Mouse (Mus musculus) right cerebral cortex, postnatal 4 days (tissue): ENCODE data around the gene Dlst.

ENCODE experiments used
- DNase-seq: peaks from one replicate; pipeline ENCODE4 v3.0.0-alpha.2; 2022

Gene Dlst

DNA sequence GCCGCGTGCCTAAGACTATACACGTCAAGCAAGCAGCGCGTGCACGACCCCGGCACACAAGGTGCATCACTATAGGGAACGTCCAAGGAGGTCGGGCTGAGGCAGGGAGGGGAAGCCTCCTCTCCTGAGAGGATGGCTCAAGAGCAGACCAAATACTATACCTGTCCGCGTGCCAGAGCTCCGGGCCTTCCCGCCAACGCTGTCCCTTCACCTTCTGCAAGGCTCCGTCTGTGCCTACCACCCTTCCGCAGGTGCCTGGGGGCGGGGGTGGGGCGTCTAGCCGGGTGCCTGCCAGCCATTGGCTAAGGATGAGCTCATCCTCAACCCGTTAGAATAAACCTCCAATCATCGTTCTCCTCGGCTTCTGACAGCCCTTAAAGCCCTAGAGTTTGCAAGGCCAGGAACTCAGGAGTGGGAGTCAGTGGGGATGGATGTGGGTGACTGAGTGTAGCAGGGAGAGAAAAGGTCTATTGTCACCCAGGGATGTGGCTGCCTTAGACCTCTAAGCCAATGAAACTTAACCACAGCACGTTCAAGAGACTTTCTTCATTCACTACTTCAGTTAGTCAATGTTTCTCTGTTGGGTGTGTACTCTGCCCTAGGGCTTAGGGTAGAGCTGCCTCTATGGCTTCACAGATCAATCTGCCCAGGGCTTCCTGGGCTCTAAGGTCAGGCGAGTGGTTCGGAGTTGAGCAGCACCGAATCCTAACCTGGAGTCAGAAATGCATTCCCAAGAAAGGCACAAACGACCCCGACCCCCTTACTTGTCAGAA lies 40.6 kb downstream of the Dlst start, which contains the start of gene Rps6kl1:
TSS of gene Rps6kl1 (minus strand) at position 263 of the 773 bp plus-strand sequence.
- peak; percentile 80 for DNase-seq

DNA sequence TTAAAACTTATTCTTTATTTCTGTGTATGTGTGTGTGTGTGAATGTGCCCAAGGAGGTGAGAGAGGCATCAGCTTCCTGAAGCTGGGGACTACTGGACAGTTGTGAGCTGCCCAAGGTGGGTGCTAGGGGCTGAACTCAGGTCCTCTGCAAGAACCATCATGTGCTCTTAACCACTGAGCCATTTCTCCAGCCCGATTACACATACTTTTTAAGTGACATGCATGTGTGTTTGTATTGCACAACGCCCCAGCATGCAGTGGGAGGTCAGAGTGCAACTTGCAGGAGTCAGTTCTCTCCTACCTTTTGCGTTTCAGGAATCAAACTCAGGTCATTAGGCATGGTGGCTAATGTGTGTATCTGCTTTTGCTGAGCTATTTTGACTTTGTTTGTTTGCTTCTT lies 42.4 kb downstream of the Dlst start:
- DNase-seq = no peak

DNA sequence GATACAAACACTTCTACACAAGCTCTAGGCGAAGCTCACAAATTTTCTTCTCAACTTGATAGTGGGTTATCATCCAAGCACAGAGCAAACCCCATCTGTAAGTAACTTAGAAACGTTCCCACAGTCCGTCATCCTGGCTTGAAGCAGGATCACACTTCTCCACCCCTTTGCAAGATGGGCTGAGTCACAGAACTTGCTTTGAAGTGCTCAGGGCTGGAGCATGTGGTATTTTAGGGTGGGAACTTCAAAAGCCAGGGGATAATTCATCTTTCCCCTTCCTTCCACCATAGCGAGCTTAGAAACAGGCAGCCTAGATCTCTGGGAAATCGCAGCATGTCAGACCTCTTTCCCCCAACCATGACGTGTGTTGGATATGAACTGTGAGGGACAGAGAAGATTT lies 45.7 kb downstream of the Dlst start:
- DNase-seq = no peak

DNA sequence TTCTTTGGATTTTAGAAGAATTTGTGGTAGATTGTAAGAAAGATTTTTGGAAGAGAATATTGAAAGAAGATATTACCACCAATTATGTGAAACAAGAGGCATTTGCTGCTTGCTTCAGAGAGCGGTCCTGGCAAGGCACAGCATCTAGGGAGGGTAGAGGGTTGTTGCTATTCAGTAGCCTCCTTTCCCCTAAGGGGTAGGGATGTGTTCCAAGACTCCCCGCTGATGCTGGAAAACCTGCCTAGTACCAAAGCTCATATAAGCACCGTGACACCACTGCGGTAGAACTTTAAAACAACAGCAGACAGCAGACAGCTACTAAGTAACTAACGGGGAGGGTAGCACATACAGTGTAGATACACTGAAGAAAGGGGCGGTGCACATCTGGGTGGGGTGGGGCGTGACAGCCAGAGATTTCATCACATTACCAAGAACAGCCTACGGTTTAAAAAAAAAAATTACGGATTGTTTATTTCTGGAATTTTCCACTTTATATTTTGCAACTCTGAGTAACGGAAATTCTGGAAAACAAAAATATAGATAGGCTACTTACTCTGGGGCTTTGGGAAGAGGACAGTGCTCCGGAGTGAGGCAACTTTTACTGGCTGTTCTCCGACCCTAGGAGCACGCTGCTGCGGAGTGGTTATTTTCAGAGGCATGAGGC lies 47.3 kb downstream of the Dlst start:
- DNase-seq = no peak

DNA sequence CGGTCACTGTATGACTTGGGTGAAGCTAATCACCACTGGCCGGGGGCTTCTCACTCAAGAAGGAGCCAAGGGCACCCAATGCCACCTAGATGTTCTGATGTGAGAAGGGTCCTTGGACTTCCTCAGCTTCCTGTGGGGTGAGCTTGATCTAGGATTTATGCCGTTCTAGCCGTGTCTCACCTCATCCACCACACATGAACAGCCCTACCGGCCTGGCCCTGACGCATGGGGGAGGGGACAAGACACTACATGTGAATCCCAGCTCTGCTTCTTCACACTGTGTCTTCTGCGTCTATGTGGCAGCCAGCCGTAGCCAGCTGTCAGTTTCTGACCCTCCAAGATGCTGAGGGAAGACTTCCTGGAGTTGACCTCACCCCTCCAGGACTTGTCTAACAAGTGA lies 48.2 kb downstream of the Dlst start:
- no peak for DNase-seq

DNA sequence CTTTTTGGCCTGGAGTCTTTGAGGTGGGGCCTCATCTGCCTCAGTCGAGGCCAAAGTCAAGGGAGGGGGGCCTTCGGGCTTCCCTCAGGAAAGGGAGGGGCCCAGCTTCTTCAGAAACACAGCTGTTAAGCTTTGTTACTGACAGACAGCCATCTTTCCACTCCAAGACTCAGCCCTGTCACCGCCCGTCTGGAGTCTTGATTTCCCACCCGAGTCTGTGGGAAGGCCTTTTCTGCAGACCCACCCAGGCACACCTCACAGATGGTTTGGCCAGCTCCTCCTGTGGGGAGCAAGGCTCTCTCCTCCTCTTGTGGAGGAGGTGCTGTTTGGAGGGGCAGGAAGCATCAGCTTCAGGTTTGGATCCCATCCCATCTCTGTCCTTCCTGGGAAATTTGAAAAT lies 49.0 kb downstream of the Dlst start:
- no peak for DNase-seq

DNA sequence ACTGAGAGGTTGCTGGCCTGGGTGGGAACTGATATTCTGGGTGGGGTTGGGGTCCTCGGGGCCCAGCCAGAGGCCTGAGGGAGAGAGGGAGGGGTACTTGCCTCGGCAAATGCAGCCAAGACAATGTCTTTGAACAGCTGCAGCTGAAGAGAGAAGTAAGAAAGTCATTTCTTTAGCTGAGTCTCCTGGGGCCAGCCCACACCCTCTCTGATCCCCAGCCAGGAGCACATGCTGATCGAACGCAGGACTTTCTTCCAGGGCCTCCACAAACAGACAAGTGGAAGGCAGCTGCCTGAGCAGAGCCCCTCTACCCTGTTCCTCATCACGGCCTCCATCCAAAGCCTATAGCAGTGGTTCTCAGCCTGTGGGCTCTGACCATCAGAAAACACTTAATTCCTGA lies 54.4 kb downstream of the Dlst start:
- DNase-seq = no peak

DNA sequence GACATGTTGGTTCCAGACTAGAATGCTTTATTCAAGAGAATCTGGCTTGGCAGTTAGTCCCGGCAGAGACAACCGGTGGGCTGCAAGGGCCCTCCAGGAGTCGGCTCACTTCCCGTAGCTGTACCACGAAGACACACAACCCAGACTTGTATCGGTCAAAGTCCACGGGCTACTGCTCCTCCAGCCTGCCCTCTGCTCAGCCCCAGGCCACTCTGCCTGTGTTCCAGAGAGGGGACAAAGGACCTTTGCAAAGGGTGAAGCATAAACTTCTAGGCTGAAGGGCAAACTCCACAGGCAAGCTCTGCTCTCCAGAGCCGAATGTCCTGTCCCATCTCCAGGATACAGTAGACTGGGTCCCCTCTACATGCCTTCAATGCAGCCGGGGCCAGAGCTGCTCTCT lies 56.0 kb downstream of the Dlst start:
- DNase-seq = no peak

DNA sequence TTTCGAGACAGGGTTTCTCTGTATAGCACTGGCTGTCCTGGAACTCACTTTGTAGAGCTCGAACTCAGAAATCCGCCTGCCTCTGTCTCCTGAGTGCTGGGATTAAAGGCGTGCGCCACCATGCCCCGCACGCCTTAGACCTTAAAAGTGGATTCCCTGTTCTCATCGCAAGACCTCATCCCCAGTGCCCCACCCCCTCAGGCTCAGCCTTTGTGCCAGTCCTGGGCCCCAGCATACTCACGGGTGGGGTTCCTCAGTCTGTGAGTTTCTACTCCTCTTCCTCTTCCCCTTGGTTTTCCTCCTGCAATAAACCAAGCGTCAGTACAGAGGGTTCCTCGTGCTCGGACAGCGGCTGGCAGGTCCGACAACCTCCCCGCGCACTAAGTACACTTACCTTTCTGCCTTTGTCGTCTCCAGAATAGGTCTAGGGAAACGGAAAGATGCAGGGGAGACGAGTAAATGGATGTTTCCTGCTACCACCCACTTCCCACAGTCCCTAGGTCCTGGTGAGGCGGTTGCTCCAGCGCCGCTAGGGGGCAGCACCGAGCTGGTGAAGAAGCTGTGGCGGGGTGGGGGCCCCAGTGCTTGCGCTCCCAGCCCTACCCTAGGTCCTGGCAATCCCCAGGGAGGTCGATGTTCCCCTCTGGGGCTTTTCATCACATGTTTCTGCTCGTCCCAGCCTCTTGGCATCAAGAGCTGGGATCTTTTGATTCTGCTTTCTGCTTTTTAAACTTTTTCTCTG lies 58.7 kb downstream of the Dlst start:
- peak; percentile 96 for DNase-seq

DNA sequence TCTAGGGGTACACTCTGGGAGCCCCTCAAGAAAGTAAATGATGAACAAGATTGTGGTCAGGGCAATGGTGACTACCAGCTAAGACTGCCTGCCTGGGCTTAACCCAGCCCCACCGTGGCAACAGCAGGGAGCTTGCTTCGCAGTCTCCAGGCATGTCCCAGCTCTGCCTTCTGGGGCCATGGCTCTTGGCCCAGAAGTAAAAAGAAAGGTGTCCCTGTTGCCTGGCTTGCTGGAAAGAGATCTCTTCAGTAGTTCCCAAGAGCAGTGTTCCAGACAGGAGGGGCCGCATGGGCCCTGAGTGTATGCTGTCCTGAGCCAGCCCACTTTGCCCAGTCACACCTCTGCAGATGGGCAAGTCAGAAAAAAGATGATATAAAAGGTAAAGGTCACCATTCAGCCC lies 59.2 kb downstream of the Dlst start:
- no peak for DNase-seq

DNA sequence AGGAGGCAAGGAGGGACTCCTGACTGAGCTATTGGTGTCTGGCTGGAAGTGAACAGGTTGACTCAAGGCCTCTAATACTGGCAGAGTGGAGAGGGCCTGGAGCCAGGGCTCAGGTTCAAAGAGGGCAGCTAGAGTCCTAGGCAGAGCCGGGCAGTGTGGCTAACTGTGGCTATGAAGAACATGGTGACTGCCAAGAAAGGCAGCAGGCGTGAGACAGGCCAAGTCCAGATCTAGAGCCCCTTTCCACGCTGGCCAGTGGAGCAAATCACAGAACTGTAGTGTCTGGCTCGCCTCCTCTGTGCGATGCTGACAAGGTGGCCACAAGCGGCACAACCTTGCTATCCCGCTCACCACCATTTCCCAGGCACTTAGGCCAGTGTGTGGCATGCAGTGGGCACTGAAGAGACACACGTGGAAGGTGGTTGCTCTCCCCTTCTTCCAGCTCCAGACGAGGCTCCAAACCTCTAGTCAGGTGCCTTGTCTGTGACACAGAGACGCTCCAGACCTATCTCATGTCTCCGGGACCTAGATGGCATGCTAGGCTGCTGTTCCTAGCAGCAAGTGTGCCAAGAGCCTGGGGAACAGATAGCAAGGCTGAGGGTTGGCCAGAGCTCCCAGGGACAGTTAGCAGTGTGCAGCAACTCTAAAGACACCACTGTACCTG lies 59.8 kb downstream of the Dlst start:
- no peak for DNase-seq

DNA sequence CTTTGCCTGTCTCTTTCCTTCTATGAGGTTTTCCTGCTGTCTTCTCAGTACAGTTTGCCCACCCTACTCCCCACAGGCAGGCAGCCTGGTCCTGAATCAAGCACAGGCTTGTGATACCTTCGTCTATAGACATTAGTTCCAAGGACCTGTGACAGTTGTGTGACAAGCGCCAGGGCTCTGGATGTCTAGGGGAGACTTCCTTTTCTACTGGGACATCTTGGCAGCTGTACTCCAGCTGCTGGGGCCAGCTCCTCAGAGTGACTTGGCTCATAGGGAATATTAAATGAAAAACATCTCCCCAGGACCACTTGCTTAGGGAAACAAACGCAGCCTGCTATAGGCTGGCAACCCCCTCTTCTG lies 60.3 kb downstream of the Dlst start:
- DNase-seq = no peak

DNA sequence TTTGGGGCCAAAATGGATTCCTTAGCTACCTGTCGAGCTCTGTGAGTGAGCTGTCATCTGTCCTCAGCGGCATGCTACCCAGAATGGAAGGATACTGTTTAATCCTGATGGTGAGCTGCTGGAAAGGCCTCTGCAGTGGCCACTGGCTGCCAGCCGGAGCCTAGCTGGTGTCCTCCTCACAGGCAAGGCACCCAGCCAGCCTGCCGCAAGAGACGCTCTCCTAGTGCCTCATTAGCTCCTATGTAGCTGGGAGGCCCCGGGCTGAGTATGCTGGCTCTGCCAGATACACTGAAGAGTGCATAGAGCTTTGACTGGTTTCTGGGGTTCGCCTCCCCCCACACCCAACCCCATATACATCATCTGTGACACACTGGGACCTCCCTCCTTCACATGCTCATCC lies 63.4 kb downstream of the Dlst start:
- DNase-seq = no peak

DNA sequence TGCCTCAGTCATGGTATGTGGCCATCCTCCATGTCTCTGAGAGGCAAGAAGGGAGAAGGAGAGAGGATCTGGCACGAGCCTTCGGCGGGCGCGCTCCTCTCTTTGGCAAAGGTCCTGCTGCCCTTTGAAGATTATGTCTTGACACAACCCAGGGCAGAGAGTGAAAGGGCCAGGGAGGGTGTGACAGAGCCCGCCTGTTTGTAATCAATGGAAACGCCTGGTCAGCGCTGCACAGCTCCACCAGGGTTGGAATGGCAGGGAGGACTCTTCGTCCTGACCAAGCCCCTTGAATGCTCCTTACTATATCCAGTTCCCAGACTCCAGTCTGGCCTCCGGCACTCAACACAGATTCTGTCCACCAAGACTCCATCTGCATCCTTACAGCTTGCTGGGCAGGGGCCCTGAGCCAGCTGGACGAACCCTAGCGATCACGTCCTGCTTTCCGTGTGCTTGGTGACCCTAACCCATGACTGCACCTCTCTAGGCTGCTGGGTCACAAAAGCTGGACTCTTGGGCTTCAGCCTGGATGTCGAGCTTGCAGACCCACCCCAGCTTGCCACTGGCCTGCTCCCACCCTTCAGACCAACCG lies 64.5 kb downstream of the Dlst start:
- DNase-seq = no peak

DNA sequence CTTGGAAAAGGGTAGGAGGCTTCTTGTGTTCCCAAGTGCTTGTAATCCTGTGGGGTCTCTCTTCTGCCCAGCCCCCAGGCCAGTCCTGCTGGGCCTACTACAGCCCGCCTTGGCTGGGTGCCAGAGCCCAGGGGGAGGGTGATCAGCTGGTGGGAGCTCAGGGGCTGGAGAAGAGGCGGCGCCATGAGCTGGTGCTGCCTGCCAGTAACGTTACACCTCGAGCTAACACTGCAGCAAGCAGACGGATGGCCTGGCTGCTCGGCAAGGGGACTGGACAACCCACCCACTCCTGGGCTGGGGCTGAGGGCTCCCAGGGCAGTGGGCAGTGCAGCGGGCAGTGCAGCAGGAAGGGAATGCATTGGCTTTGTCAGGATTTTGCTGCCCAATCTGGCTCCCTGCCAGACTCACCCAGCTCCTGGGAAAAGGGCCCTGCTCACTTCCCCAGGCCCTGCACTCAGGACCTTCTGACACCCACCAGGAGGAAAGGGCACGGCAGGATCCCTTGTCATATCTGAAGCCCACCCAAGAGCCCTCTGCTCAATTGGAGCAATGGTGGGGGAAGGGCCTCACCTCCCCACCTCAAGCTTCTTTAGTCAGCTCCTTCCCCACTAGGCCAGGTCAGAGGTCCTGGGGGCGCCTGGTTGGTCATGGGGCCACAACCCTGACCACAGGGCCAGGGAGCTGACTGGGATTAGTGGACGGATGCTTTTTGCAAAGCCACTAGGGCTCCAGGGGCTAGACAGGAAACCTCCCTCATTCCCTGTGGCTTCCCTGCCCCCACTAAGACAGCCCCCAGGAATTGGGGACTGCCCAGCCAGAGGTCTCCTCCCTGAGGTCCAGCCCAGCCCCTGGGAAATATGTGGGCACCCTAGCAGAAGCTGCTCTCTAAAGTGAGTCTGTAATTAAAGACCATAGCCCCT lies 65.6 kb downstream of the Dlst start:
- DNase-seq = peak; percentile 77

DNA sequence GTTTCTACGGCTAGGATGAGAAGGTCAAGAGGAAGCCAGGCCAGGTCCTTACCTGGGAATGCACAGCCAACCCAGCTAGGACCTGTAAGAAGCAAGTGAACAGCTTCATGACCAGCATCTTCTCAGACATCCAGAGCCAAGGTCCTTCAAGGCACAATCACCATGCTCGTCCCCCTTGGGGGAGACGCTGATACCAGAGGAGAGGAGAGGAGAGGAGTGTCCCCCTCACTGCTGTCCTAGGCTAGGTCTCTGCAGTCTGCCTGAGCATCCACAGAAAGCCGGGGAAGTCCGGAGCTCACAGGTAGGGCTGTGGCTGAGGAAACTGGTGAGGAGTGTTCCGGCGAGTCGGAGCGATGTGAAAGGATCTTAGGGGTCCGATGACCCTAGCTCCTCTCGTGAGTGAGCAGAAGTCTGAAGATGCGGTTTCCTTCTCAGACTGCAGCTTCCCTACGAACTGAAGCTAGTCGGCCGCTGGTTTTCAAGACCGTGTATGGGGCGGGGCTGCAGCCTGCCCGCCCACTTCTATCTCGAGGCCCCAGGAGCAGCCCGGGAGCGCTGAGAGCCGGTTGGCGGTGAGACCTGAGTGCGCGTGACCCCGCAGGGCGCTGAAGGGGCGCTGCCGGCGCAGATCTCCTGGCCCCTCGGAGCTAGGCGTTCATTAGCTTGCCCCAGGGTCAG lies 66.4 kb downstream of the Dlst start:
- DNase-seq = no peak

DNA sequence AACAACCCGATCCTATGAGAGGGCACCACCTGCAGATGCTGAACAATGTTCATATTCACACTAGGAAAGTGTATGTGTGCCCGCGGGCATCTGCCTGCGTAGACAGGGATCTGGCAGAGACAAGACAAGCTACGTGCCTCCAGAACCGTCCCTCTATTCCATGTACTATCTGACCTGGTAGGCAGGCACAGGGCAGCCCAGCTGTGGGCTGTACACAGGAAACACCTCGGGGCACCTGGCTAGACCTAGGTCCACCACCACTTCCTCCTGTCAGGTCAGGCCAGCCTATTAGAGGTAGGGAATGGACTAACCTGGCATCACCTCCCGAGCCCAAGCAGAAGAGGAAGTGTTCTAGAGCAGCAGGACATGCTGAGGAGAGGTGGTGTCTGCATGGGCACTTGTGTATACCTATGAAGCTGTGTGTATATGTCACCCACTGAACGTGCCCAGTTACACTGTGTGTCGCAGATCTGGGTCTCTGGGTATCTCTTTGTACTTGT lies 67.2 kb downstream of the Dlst start, which contains the start of gene Pgf:
TSS of gene Pgf (minus strand) at position 51 of the 500 bp plus-strand sequence.
- DNase-seq = no peak

DNA sequence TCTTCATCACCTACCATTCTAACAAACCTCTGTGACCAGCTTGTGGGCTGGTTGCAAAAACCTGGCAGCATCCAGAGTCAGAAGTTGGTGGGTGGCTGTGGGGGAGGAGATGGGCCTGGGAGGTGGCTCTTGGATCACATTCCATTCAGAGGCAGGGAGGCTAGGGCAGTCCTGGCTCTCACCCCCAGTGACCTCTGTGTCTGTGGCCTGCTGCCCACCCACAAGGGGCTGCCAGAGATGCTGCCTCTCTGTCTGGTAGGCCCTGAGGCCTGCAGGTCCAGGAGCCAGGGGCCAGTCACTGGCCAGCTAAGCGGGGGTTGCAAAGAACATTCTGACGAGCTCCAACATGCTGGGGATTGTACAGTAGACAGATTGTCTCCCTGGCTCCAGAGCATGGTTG lies 67.7 kb downstream of the Dlst start:
- DNase-seq = no peak

DNA sequence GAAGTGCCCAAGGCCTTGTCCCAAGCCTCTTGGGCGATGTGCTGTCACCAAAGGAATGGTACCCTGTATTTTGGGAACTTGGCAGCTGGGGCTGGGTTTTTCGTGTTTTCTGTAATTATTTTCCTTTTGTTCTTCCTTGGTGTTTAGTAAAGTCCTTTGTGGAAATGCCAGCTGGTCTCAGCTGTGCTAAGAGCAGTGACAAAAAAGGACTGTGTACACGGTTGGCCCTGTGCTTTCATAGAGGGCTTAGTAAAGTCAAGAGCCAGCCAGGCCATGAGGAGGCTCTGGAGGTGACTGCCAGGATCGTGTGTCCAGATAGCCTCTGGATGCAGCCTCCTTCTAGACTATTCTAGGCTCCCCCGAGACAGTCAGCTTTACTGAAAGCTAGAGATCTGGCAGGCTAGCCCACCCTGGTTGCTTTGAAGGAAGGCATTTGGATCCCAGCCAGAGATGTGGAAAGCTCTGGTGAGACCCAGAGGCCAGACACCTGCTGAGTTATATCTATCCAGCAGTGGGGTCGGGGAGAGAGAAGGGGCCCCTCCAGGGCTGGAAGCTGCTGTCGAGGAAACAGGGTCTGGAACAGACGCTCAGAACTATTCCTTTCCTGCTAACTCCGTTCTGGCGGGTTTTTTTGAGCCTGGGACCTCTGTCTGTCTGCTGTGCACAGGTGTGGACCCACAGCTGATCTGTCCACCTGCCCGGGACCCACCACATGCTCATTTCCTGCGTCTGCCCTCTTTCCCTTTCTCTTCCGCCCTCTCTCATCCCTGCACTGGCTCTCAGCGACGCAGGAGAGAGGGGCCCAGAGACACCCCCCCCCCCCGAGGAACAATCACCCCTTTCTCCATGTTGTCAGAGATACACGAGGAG lies 71.1 kb downstream of the Dlst start:
- DNase-seq = no peak

DNA sequence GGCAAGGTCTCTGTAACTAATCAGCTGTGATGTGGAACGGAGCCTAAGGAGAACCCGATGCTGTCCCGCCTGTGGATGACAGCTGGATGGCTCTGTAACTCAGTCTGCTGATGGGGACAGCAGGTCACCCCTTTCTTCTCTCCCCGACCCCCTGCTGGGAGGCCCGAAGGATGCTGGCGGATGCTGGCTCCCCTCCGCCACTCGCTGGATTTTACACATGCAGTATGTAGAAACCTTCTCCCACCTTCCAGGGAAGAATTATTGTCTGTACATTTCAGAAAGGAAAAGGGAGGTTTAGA lies 71.7 kb downstream of the Dlst start:
- DNase-seq = no peak
